Mouse (Mus musculus) cortical plate, adult 2 months (tissue): ENCODE results near the gene Rnf19b.

Experiments used
- CTCF ChIP-seq: fragments of 200-500 bp; IDR thresholded peaks from 2 replicates; pipeline ENCODE4 v1.5.1; 2011; ENCODE audit warnings: mild to moderate bottlenecking, control low read depth, low read length; ENCODE audit not compliant: insufficient read depth; ENCODE audit errors: extremely low read depth
- POLR2A ChIP-seq: fragments of 200-500 bp; IDR thresholded peaks from 2 replicates; pipeline ENCODE4 v1.6.1; 2011; ENCODE audit warnings: mild to moderate bottlenecking, low read length, control low read depth; ENCODE audit not compliant: insufficient read depth; ENCODE audit errors: extremely low read depth

GRCm38 (mm10) chr4:129130149-129130548 is 72.1 kb downstream of the Rnf19b start:
- peak; percentile 55 for TF ChIP-seq CTCF
- no peak for TF ChIP-seq POLR2A
